Mouse (Mus musculus): ENCODE results near the gene Pifo.

The Pifo gene

DNA sequence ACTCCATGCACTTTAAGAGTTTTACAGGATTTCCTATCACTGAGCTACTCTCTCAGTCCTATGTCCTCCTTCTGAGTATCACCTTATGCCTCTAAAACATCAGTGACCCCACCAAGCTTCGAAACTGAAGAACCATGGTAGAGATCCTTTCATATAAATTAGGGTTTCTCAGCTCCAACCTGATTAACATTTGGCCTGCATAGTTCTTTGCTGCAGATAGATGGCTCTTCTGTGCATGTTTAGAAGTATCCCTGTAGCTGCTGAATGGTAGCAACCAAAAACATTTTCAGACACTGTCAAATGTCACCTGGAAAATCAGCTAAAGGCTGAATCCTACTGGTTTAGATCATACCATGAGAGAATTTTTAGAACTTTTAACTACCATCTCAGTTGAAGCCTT is 57.2 kb downstream of the Pifo start:
- DNase-seq (ENCODE audit: low read depth, low spot score), result no peak

DNA sequence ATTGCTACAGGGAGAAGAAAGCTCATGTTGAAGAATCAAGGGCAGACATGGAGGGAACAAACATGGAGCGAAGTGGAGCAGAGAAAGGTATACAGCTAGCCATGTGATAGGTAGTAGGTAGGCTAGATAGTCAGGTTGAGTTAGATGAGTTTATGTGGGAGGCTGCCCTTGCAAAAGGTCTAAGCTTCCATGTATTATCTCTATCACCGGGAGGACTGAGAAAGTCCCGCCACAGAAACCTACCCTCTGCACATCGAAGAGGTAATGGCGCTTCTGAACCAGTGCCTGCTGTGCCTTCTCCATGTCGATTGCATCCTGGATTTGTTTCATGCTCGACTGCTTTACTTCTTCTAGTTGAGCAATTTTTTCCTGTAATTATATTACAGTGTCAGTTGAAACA is 63.1 kb downstream of the Pifo start:
- DNase-seq (ENCODE audit: low read depth, low spot score), result no peak
